Mouse (Mus musculus): ENCODE data around the gene Nwd1.

DNA sequence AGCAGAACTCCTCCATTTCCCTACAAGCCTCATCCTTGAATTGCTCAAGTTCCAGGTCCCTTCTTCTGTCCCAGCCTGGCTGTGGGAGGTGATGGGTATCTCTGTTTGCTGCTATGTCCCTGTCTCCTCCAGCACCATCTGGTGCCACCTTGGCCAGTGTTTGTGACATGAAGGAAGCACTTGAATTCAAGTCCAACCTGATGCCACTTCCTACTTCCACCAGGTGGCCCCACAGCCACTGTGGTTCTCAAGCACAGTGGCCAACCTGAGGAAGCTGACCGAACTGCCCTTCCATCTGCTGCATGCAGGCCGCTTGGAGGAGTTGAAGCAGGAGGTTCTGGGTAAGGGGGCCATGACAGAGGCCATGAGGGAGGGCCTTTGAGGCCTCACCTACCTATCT, 27.7 kb downstream of the Nwd1 start:
- peak; percentile 37 for TF ChIP-seq CTCF (IDR thresholded peaks at IDR 0.05; ENCODE audit: low read depth)
- no peak for TF ChIP-seq EP300 (optimal IDR thresholded peaks at IDR 0.05)

Data from stomach, postnatal 0 days (tissue).